Mouse (Mus musculus): ENCODE measurements around the gene Nav2.

DNA sequence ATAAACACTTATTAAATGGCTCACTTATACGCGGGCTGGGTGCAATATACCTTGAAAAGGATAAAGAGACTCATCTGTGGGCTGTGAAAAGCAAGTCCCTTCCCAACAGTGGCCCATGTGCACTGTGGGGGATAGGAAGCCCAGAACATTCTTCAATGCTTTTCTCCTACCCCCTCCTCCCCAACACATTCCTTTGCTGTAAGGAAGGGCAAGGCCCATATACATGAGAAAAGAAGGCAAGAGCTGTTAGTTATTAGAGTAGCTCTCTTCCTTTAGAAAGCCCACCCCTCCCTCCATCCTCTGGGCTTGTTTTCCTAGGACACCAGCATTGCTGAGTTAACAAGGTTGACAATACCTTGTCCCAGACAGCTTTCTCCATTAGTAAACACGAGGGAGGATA is 540.1 kb downstream of the Nav2 start:
- no peak for TF ChIP-seq RAD21 (IDR thresholded peaks at IDR 0.05; ENCODE audit: low read depth, low read length)
- TF ChIP-seq CTCF (IDR thresholded peaks at IDR 0.05 in 2 of 3, conservative IDR thresholded peaks at IDR 0.05 in 1 of 3; ENCODE audit: control insufficient read depth in 1 of 3, insufficient read depth in 1 of 3, low read depth in 2 of 3, low read length in 3 of 3, poor library complexity in 1 of 3, severe bottlenecking in 1 of 3) = no peak
- no peak for TF ChIP-seq POLR2A (IDR thresholded peaks at IDR 0.05; ENCODE audit: control insufficient read depth in 1 of 2, insufficient read depth in 1 of 2, low read depth in 1 of 2, low read length in 2 of 2, poor library complexity in 1 of 2)
- no peak for TF ChIP-seq ZC3H11A (IDR thresholded peaks at IDR 0.05; ENCODE audit: low read depth, low read length)
- TF ChIP-seq POLR2AphosphoS5 (IDR thresholded peaks at IDR 0.05; ENCODE audit: borderline replicate concordance, low read depth, low read length) = no peak
- no peak for TF ChIP-seq TBP (IDR thresholded peaks at IDR 0.05; ENCODE audit: low read depth, low read length)
- TF ChIP-seq HCFC1 (IDR thresholded peaks at IDR 0.05; ENCODE audit: low read depth, low read length) = no peak
- TF ChIP-seq CHD2 (IDR thresholded peaks at IDR 0.05; ENCODE audit: low read length) = no peak
- no peak for TF ChIP-seq MAX (IDR thresholded peaks at IDR 0.05; ENCODE audit: low read length)
- no peak for TF ChIP-seq KAT2A (conservative IDR thresholded peaks at IDR 0.05; ENCODE audit: low read depth, low read length)

Measured in MEL (cell line).